Mouse (Mus musculus) central nervous system, embryonic 11.5 days (tissue): ENCODE measurements around the gene Ubqlnl. TPM values are rescaled to one million over a fixed set of nuclear protein-coding genes. Genes with fewer than 3 reads are reported as not detected.

Experiments
- polyA plus RNA-seq: library from polyadenylated mRNA; depleted of rRNA; stranded (reverse); fragments of >200 nt; gene quantifications from 2 replicates; pipeline ENCODE4 v1.2.3, GENCODE M21; 2012; rRNA removed

The Ubqlnl gene
- not detected in 2 replicates for polyA plus RNA-seq

DNA sequence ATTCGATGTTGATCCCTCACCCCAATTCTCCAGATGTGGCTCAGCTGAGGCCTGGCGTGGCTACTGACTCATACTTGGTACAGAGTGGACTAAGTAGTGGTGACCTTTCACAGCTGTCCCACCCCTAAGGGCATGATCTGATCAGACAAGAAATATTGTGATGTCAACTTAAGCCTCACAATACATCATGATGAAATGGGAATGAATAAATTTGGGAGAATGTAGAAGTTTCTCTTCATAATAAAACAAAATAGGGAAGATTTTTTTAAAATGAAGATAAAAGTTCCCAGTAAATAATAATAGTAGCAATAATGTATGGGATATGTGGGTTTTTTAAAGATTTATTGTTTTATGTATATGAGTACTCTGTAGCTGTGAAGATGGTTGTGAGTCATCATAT, at the start of gene Ubqlnl:
Gene Ubqlnl, minus strand, starts transcription at position 101 of the 400 bp plus-strand sequence.

DNA sequence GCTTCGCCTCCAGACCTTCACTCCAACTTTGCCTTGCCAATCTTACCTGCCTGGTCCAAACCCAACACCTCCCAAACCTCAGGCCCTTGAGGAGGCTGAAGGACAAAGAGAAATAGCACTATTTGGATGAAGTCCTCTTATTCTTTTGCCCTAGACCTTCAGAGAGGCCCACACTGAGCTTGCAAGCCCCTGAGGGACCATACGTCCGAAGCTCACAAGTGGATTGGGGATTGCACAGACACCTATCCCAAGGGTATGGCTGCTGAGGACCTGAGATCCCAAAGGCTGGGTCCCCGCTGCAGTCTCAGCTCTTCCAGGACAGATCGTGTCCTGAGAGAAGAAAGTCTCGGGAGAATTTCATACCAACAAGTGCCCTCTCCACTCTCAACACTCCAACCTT, 45.5 kb upstream of the Ubqlnl start, which contains the start of gene Olfr649:
Gene Olfr649, minus strand, starts transcription at position 101 of the 400 bp plus-strand sequence.

DNA sequence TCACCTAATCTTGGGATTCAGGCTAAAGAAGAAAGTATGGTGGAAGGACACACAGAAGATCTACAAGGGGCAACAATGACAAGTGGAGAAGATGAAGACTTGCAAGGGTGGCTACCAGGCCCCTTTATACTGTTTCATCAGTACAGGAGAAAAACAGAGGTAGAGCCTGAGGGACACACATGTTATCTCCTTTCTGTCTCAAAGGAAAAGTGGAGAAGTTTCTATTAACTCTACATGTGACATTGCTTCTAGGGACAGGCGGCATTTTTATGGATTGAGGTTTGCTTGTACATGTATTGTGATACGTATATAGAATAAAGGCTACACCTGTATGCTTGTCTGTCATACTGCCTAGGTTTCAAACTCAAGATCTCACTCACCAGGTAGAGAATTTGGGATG, 32.9 kb upstream of the Ubqlnl start, which contains the start of gene Olfr648:
Gene Olfr648, minus strand, starts transcription at position 101 of the 400 bp plus-strand sequence.

DNA sequence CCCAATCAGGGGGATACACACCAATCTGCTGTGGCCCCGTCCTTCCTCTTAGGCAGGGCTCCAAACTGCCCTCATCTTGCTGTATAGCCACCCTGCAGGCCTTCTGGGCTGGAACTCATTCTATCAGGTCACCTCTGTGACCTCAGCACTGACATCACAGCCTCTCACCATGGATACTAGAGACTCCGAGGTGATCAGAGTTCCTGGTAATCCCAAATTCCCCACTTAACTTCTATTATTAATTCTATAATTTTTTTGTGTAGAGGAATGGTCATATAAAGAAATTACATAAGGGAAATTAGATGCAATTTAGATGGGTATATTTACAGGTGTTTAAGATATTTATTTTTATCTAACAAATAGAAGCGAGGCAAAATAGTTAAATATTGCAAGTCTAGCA, 7.2 kb downstream of the Ubqlnl start, which contains the start of gene Ubqln3:
Gene Ubqln3, minus strand, starts transcription at position 101 of the 400 bp plus-strand sequence.

DNA sequence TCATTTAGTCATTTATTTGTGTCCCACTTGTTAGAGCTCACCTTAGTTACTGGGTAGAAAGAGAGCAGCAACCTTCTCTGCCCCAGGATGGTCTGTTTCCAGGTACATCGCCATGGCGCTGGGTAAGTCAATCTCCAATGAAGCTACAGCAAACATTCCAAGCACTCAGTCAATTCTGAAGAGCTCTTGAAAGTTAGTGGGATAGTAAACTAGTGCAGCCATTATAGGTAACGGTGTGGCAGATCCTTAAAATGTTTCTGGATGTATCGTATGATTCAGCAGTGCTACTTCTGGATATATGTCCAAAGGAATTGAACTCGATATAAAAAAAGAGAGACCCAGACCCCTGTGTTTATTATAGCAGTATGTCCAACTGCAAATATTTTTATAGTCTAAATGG, 13.1 kb downstream of the Ubqlnl start, which contains the start of gene Olfr643:
Gene Olfr643, minus strand, starts transcription at position 101 of the 400 bp plus-strand sequence.

DNA sequence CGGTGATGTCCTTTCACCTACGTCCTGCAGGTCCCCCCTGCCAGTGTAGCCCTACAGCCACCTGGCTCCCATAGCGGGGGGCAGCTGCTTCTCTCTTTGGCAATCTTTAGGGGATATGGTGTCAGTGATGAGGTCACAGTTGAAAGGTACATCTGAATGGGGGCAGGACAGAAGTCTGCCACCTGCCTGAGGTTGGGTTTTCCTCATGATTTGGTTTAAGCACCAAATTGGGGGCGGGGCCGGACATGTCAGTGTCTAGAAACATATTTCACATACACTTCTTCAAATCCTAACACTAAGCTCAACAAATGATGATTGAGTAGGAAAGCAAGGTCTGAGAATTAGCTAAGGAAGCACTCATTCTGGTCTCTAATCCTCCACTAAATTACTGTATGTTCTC, 20.6 kb downstream of the Ubqlnl start, which contains the start of gene Ubqln5:
Gene Ubqln5, minus strand, starts transcription at position 101 of the 400 bp plus-strand sequence.

DNA sequence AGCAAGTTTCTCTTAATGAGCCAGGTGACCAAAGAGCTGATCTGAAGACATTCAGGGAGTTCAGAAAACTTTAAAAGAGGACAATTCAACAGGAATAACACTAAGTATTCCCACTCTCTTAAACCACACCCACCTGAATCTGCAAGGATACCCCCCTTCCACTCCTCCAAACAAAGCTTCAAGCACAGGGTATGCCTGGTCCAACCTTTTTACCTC, 45.7 kb downstream of the Ubqlnl start, which contains the start of gene Olfr646:
Gene Olfr646, plus strand, starts transcription at position 117 of the 216 bp plus-strand sequence.

Other genes starting within 250 kb of the Ubqlnl start
- not detected in 2 replicates for gene Olfr65, start 247.1 kb downstream of the Ubqlnl start, polyA plus RNA-seq
- gene Olfr631, start 221.7 kb downstream of the Ubqlnl start, polyA plus RNA-seq: not detected in 2 replicates
- 0.11 and 0.36 TPM in 2 replicates for gene Olfr632, start 216.2 kb downstream of the Ubqlnl start, polyA plus RNA-seq
- not detected in 2 replicates for gene Olfr633, start 206.1 kb downstream of the Ubqlnl start, polyA plus RNA-seq
- gene Olfr635, start 179.4 kb downstream of the Ubqlnl start, polyA plus RNA-seq: not detected in 2 replicates
- gene Olfr638, start 151.8 kb downstream of the Ubqlnl start, polyA plus RNA-seq: not detected in 2 replicates
- gene Olfr639, start 133.3 kb downstream of the Ubqlnl start, polyA plus RNA-seq: not detected in 2 replicates
- not detected in 2 replicates for gene Olfr640, start 125.0 kb downstream of the Ubqlnl start, polyA plus RNA-seq
- gene Olfr641, start 115.1 kb downstream of the Ubqlnl start, polyA plus RNA-seq: not detected in 2 replicates
- gene Olfr642, start 97.9 kb downstream of the Ubqlnl start, polyA plus RNA-seq: not detected in 2 replicates
- not detected in 2 replicates for gene 4930516K23Rik, start 89.1 kb downstream of the Ubqlnl start, polyA plus RNA-seq
- not detected in 2 replicates for gene Olfr644, start 78.7 kb downstream of the Ubqlnl start, polyA plus RNA-seq
- not detected in 2 replicates for gene Olfr645, start 65.1 kb downstream of the Ubqlnl start, polyA plus RNA-seq
- not detected in 2 replicates for gene Olfr646, start 45.7 kb downstream of the Ubqlnl start, polyA plus RNA-seq
- not detected in 2 replicates for gene Ubqln5, start 20.7 kb downstream of the Ubqlnl start, polyA plus RNA-seq
- not detected in 2 replicates for gene Olfr643, start 13.2 kb downstream of the Ubqlnl start, polyA plus RNA-seq
- not detected in 2 replicates for gene Ubqln3, start 7.3 kb downstream of the Ubqlnl start, polyA plus RNA-seq
- gene Olfm5, start 14.3 kb upstream of the Ubqlnl start, polyA plus RNA-seq: 0.02 TPM in 1 of 2 replicates, not detected in the other
- 0.01 and 0.07 TPM in 2 replicates for gene Olfr648, start 32.8 kb upstream of the Ubqlnl start, polyA plus RNA-seq
- not detected in 2 replicates for gene Olfr649, start 45.4 kb upstream of the Ubqlnl start, polyA plus RNA-seq
- gene Trim6, start 68.2 kb upstream of the Ubqlnl start, polyA plus RNA-seq: 2.1 and 3.0 TPM in 2 replicates
- gene Trim34a, start 93.9 kb upstream of the Ubqlnl start, polyA plus RNA-seq: 1.3 and 2.2 TPM in 2 replicates
- gene Trim5, start 137.5 kb upstream of the Ubqlnl start, polyA plus RNA-seq: 0.18 and 0.25 TPM in 2 replicates
- gene Trim12a, start 164.9 kb upstream of the Ubqlnl start, polyA plus RNA-seq: 3.8 and 5.2 TPM in 2 replicates
- 0.06 TPM in 1 of 2 replicates, not detected in the other for gene Trim34b, start 178.9 kb upstream of the Ubqlnl start, polyA plus RNA-seq
- gene Trim12c, start 202.8 kb upstream of the Ubqlnl start, polyA plus RNA-seq: 2.3 and 3.8 TPM in 2 replicates
- 0.01 and 0.04 TPM in 2 replicates for gene Trim30b, start 219.3 kb upstream of the Ubqlnl start, polyA plus RNA-seq